Mouse (Mus musculus) mouse trophoblast stem cell (cell line): ENCODE measurements around the gene Ppt2.

Experiments used
- in situ Hi-C, 2 experiments: fragments of 300-500 bp; cut with MseI, MboI; formaldehyde crosslinking; loops; 2 replicates in 1 of 2; 3 replicates in 1 of 2; pipeline ENCODE4 v1.15.1; 2025

Ppt2 gene

GRCm38 (mm10) chr17:34657271-34657670 lies 29.0 kb upstream of the Ppt2 start:
- in situ Hi-C loops, result no loop called here

- in situ Hi-C loops, result no loop called here
These were observed 28.4 kb upstream of the Ppt2 start for GRCm38 (mm10) chr17:34656666-34657065.

- in situ Hi-C loops, result no loop called here
These were observed 27.3 kb upstream of the Ppt2 start for GRCm38 (mm10) chr17:34655581-34655991.

- in situ Hi-C loops, result no loop called here
These were observed 26.9 kb upstream of the Ppt2 start for GRCm38 (mm10) chr17:34655160-34655559.

- in situ Hi-C loops, result no loop called here
These were observed 26.1 kb upstream of the Ppt2 start for GRCm38 (mm10) chr17:34654392-34654791.

GRCm38 (mm10) chr17:34653746-34654285 lies 25.5 kb upstream of the Ppt2 start:
- in situ Hi-C loops, result no loop called here

- in situ Hi-C loops, result no loop called here
These were observed 24.7 kb upstream of the Ppt2 start for GRCm38 (mm10) chr17:34652985-34653384.

- in situ Hi-C loops, result no loop called here
These were observed 24.2 kb upstream of the Ppt2 start for GRCm38 (mm10) chr17:34652546-34652945.

- in situ Hi-C loops, result no loop called here
These were observed 23.4 kb upstream of the Ppt2 start for GRCm38 (mm10) chr17:34651507-34652221.

- in situ Hi-C loops, result no loop called here
These were observed 22.5 kb upstream of the Ppt2 start for GRCm38 (mm10) chr17:34650781-34651180.

- in situ Hi-C loops, result no loop called here
These were observed 21.0 kb upstream of the Ppt2 start for GRCm38 (mm10) chr17:34649106-34649864.

GRCm38 (mm10) chr17:34648141-34648890 lies 20.0 kb upstream of the Ppt2 start:
- in situ Hi-C loops, result no loop called here

- in situ Hi-C loops, result no loop called here
These were observed 18.8 kb upstream of the Ppt2 start, which contains the start of gene Atf6b for GRCm38 (mm10) chr17:34646906-34647787. Gene Atf6b (plus strand): TSS chr17:34647146.

GRCm38 (mm10) chr17:34645831-34646511 lies 17.7 kb upstream of the Ppt2 start:
- in situ Hi-C loops, result no loop called here

GRCm38 (mm10) chr17:34645256-34645829 lies 17.0 kb upstream of the Ppt2 start:
- in situ Hi-C loops, result no loop called here

GRCm38 (mm10) chr17:34644608-34645007 lies 16.3 kb upstream of the Ppt2 start, which contains the start of gene Fkbpl:
Gene Fkbpl (plus strand): TSS chr17:34644764.
- in situ Hi-C loops, result no loop called here

GRCm38 (mm10) chr17:34643944-34644343 lies 15.6 kb upstream of the Ppt2 start:
- in situ Hi-C loops, result no loop called here

GRCm38 (mm10) chr17:34643379-34643778 lies 15.1 kb upstream of the Ppt2 start:
- in situ Hi-C loops, result no loop called here

GRCm38 (mm10) chr17:34641945-34642344 lies 13.6 kb upstream of the Ppt2 start:
- in situ Hi-C loops, result no loop called here
